Mouse (Mus musculus): Measurements from ENCODE around the gene Tuba1c.

GRCm38 (mm10) chr15:99044854-99045253, 15.2 kb downstream of the Tuba1c start:
- TF ChIP-seq POLR2A (IDR thresholded peaks at IDR 0.05; ENCODE audit: extremely low read depth, insufficient read depth, low read length), result no peak
- TF ChIP-seq CTCF (IDR thresholded peaks at IDR 0.05; ENCODE audit: extremely low read depth, insufficient read depth, low read length), result no peak

All from cortical plate, adult 2 months (tissue).